Mouse (Mus musculus): Measurements from ENCODE around the gene Ing5. TPM values are rescaled to one million over a fixed set of nuclear protein-coding genes. Genes with fewer than 3 reads are reported as not detected.

Gene Ing5
- polyA plus RNA-seq, 1 experiment from 2014 or later, result 18.1 TPM

GRCm38 (mm10) chr1:93764871-93765591, 38.7 kb upstream of the Ing5 start:
- H3K4me2 ChIP-seq (ENCODE audit: low read depth, low read length), result no peak overlapping the region
- no peak overlapping the region for H3K4me3 ChIP-seq (ENCODE audit: low read depth, low read length)
- H3K27ac ChIP-seq (replicated peaks; ENCODE audit: low read depth, low read length), result no peak overlapping the region
- no peak overlapping the region for H3K9ac ChIP-seq (replicated peaks; ENCODE audit: low read length)
- no peaks in the 10 kb centered on the region for H3K4me1 ChIP-seq (ENCODE audit: control insufficient read depth, insufficient read depth, low read length)
- no peaks in the 10 kb centered on the region; the same call in 1 of the 2 replicates for H3K36me3 ChIP-seq (replicated peaks; ENCODE audit: control insufficient read depth, insufficient read depth, low read depth, low read length)
- DNase-seq (ENCODE audit: low spot score) (no peak), ATAC-seq (replicated peaks; ENCODE audit: insufficient number of reproducible peaks, low FRiP score, low TSS enrichment, low read depth) (no peak)
- 94% methylated on average over 9 of the region's 9 CpGs for WGBS
- no peaks in the 10 kb centered on the region for H3K9me3 ChIP-seq (replicated peaks; ENCODE audit: control insufficient read depth, low read length)
- no peaks in the 10 kb centered on the region for H3K27me3 ChIP-seq (ENCODE audit: control insufficient read depth, insufficient read depth, low read length)

DNA sequence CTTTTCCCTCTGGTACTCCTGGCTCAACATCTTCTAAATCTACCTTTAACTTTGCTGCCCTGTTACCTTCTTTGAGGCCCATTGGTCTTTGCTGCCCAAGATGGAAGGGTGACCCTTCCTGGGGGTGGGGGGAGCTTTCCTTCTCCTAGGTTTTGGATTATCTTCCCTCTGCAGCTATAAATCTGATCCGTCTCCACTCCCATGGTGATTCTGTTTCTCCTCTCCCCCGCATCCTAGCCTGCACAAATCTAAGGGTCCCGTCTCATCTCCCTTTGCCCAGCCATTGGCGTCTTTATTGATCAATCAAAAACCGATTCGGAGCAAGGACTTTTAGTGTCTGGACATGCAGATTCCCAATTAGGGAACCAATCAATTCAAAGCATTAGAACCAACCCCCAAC, 36.2 kb upstream of the Ing5 start:
- H3K36me3 ChIP-seq (replicated peaks; ENCODE audit: control insufficient read depth, insufficient read depth, low read depth, low read length), result no peaks in the 10 kb centered on the region; the same call in 1 of the 2 replicates
- H3K4me1 ChIP-seq (ENCODE audit: control insufficient read depth, insufficient read depth, low read length), result no peaks in the 10 kb centered on the region
- H3K27me3 ChIP-seq (ENCODE audit: control insufficient read depth, insufficient read depth, low read length), result no peaks in the 10 kb centered on the region
- no peak overlapping the region for H3K9ac ChIP-seq (replicated peaks; ENCODE audit: low read length)
- H3K4me2 ChIP-seq (ENCODE audit: low read depth, low read length), result no peak overlapping the region
- H3K9me3 ChIP-seq (replicated peaks; ENCODE audit: control insufficient read depth, low read length), result no peaks in the 10 kb centered on the region
- no peak for DNase-seq (ENCODE audit: low spot score)
- no peak overlapping the region for H3K27ac ChIP-seq (replicated peaks; ENCODE audit: low read depth, low read length)
- WGBS, result 89% methylated on average over 6 of the region's 6 CpGs
- H3K4me3 ChIP-seq (ENCODE audit: low read depth, low read length), result no peak overlapping the region
- no peak for ATAC-seq (replicated peaks; ENCODE audit: insufficient number of reproducible peaks, low FRiP score, low TSS enrichment, low read depth)

DNA sequence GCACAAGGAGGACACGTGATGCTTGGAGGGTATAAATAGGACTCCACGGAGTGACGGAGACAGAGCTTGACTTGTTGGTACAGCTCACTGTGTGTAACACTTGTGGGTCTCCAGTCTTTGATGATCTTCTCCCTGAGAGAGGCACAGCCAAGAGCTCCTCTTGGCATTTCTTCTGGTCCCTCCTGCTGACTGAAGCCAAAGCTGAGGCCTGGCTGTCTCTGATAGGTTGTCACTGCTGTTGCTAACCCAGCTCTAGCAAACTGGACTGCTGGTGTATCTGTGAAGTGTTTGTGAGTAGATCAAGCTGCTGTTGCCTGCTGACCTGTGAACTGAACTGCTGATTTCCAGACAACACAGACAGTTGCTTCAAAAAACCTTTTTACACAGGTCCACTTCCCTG, 33.9 kb upstream of the Ing5 start:
- Histone ChIP-seq H3K9ac (replicated peaks; ENCODE audit: low read length) (no peak overlapping the region), H3K4me2 (ENCODE audit: low read depth, low read length) (no peak overlapping the region), H3K9me3 (replicated peaks; ENCODE audit: control insufficient read depth, low read length) (no peaks in the 10 kb centered on the region), H3K4me3 (ENCODE audit: low read depth, low read length) (no peak overlapping the region), H3K36me3 (replicated peaks; ENCODE audit: control insufficient read depth, insufficient read depth, low read depth, low read length) (no peaks in the 10 kb centered on the region; the same call in 1 of the 2 replicates), H3K4me1 (ENCODE audit: control insufficient read depth, insufficient read depth, low read length) (no peaks in the 10 kb centered on the region), H3K27me3 (ENCODE audit: control insufficient read depth, insufficient read depth, low read length) (no peaks in the 10 kb centered on the region), H3K27ac (replicated peaks; ENCODE audit: low read depth, low read length) (no peak overlapping the region)
- ATAC-seq (replicated peaks; ENCODE audit: insufficient number of reproducible peaks, low FRiP score, low TSS enrichment, low read depth) (no peak), DNase-seq (ENCODE audit: low spot score) (no peak)
- WGBS, result 96% methylated on average over 3 of the region's 3 CpGs

GRCm38 (mm10) chr1:93776686-93777085, 27.1 kb upstream of the Ing5 start:
- no peaks in the 10 kb centered on the region for H3K27me3 ChIP-seq (ENCODE audit: control insufficient read depth, insufficient read depth, low read length)
- H3K27ac ChIP-seq (replicated peaks; ENCODE audit: low read depth, low read length), result no peak overlapping the region
- 80% methylated on average over 5 of the region's 5 CpGs for WGBS
- H3K4me1 ChIP-seq (ENCODE audit: control insufficient read depth, insufficient read depth, low read length), result no peaks in the 10 kb centered on the region
- no peaks in the 10 kb centered on the region for H3K9me3 ChIP-seq (replicated peaks; ENCODE audit: control insufficient read depth, low read length)
- ATAC-seq (replicated peaks; ENCODE audit: insufficient number of reproducible peaks, low FRiP score, low TSS enrichment, low read depth), result no peak
- no peak overlapping the region for H3K4me2 ChIP-seq (ENCODE audit: low read depth, low read length)
- no peak overlapping the region for H3K9ac ChIP-seq (replicated peaks; ENCODE audit: low read length)
- peaks cover 15% of the 10 kb centered on the region for H3K36me3 ChIP-seq (replicated peaks; ENCODE audit: control insufficient read depth, insufficient read depth, low read depth, low read length)
- DNase-seq (ENCODE audit: low spot score), result no peak
- H3K4me3 ChIP-seq (ENCODE audit: low read depth, low read length), result no peak overlapping the region

- ATAC-seq (replicated peaks; ENCODE audit: insufficient number of reproducible peaks, low FRiP score, low TSS enrichment, low read depth), result no peak
Measured at GRCm38 (mm10) chr1:93786912-93787311, 16.9 kb upstream of the Ing5 start.

GRCm38 (mm10) chr1:93794526-93794925, 9.2 kb upstream of the Ing5 start:
- no peaks in the 10 kb centered on the region for H3K4me1 ChIP-seq (ENCODE audit: control insufficient read depth, insufficient read depth, low read length)
- no peak overlapping the region for H3K4me3 ChIP-seq (ENCODE audit: low read depth, low read length)
- H3K4me2 ChIP-seq (ENCODE audit: low read depth, low read length), result no peak overlapping the region
- DNase-seq (ENCODE audit: low spot score) (no peak), ATAC-seq (replicated peaks; ENCODE audit: insufficient number of reproducible peaks, low FRiP score, low TSS enrichment, low read depth) (no peak)
- H3K9ac ChIP-seq (replicated peaks; ENCODE audit: low read length), result no peak overlapping the region
- no peaks in the 10 kb centered on the region for H3K27me3 ChIP-seq (ENCODE audit: control insufficient read depth, insufficient read depth, low read length)
- H3K36me3 ChIP-seq (replicated peaks; ENCODE audit: control insufficient read depth, insufficient read depth, low read depth, low read length), result peaks cover 10% of the 10 kb centered on the region
- WGBS, result 97% methylated on average over 8 of the region's 8 CpGs
- no peaks in the 10 kb centered on the region for H3K9me3 ChIP-seq (replicated peaks; ENCODE audit: control insufficient read depth, low read length)
- H3K27ac ChIP-seq (replicated peaks; ENCODE audit: low read depth, low read length), result no peak overlapping the region

More at GRCm38 (mm10) chr1:93786912-93787311, 16.9 kb upstream of the Ing5 start:
- H3K27me3 ChIP-seq (ENCODE audit: control insufficient read depth, insufficient read depth, low read length), result no peaks in the 10 kb centered on the region
- 90% methylated on average over 2 of the region's 2 CpGs for WGBS
- H3K9me3 ChIP-seq (replicated peaks; ENCODE audit: control insufficient read depth, low read length), result no peaks in the 10 kb centered on the region
- H3K4me2 ChIP-seq (ENCODE audit: low read depth, low read length), result no peak overlapping the region
- peaks cover 11% of the 10 kb centered on the region; the same call in 1 of the 2 replicates for H3K36me3 ChIP-seq (replicated peaks; ENCODE audit: control insufficient read depth, insufficient read depth, low read depth, low read length)
- no peak overlapping the region for H3K27ac ChIP-seq (replicated peaks; ENCODE audit: low read depth, low read length)
- no peak overlapping the region for H3K9ac ChIP-seq (replicated peaks; ENCODE audit: low read length)
- H3K4me3 ChIP-seq (ENCODE audit: low read depth, low read length), result no peak overlapping the region
- DNase-seq (ENCODE audit: low spot score), result no peak
- no peaks in the 10 kb centered on the region for H3K4me1 ChIP-seq (ENCODE audit: control insufficient read depth, insufficient read depth, low read length)

DNA sequence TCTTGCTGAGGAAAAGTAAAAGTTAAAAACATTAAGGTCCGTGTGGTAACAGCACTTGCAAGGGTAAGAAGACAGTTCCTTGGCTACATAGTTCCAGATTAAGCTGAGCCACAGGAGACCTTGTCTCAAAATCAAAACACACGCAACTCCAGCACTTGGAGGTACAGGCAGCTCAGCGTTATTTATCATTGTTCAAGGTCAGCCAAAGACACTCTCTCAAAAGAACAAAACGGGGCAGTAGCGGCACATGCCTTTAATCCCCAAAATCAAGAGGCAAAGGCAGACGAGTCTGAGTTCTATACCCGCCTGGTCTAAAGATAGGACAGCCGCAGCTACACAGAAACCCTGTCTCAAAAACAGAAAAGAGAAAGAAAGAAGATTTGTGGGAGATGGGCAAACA, 7.9 kb upstream of the Ing5 start:
- no peak overlapping the region for H3K4me3 ChIP-seq (ENCODE audit: low read depth, low read length)
- H3K4me2 ChIP-seq (ENCODE audit: low read depth, low read length), result no peak overlapping the region
- H3K36me3 ChIP-seq (replicated peaks; ENCODE audit: control insufficient read depth, insufficient read depth, low read depth, low read length), result peaks cover 10% of the 10 kb centered on the region
- 90% methylated on average over 8 of the region's 8 CpGs for WGBS
- H3K27me3 ChIP-seq (ENCODE audit: control insufficient read depth, insufficient read depth, low read length), result no peaks in the 10 kb centered on the region
- H3K27ac ChIP-seq (replicated peaks; ENCODE audit: low read depth, low read length), result no peak overlapping the region
- no peaks in the 10 kb centered on the region for H3K4me1 ChIP-seq (ENCODE audit: control insufficient read depth, insufficient read depth, low read length)
- H3K9me3 ChIP-seq (replicated peaks; ENCODE audit: control insufficient read depth, low read length), result no peaks in the 10 kb centered on the region
- no peak overlapping the region for H3K9ac ChIP-seq (replicated peaks; ENCODE audit: low read length)
- DNase-seq (ENCODE audit: low spot score), result no peak
- no peak for ATAC-seq (replicated peaks; ENCODE audit: insufficient number of reproducible peaks, low FRiP score, low TSS enrichment, low read depth)

DNA sequence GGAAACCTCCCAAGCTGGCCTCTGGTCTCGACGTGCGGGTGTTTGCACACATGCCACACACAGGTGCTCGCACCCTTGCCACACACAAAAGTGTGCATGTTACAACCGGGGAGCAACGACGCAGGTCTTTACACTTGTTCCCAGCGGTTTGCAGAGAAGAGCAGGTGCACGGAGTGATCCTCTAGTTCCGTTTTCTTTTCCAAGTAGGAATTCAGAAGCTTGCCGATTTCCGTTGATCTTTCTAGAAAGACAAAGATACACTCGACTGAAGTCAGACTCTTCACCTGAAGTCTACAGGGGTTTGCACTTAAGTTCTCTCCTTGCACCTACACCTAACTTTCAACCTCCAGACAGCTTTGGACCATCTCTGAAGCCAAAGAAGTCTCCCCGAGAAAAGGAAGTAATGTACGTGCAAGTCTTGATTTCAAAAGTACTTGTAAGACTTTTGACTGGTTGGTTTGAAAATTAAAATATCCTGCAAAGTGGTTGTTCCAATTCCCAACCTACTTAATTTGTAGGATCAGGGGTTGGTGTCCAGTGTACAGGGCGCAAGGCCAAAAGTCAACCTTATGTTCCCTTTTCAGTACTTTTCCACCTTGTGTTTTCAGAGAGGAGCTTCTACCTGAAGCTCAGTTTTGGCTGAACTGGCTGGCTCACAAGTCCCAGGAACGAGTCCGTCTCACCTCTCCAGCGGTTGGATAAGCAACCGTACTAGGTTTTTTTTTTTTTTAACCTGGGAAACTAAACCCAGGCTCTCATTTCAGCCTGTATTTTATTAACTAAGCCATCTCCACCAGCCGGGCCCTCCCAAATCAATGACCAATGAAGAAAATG, 2.9 kb upstream of the Ing5 start:
- no peaks in the 10 kb centered on the region for H3K27me3 ChIP-seq (ENCODE audit: control insufficient read depth, insufficient read depth, low read length)
- ATAC-seq (replicated peaks; ENCODE audit: insufficient number of reproducible peaks, low FRiP score, low TSS enrichment, low read depth) (no peak), DNase-seq (ENCODE audit: low spot score) (no peak)
- H3K4me2 ChIP-seq (ENCODE audit: low read depth, low read length), result peak overlapping the region; percentile 66
- WGBS, result 75% methylated on average over 21 of the region's 21 CpGs
- H3K9me3 ChIP-seq (replicated peaks; ENCODE audit: control insufficient read depth, low read length), result no peaks in the 10 kb centered on the region
- no peaks in the 10 kb centered on the region for H3K36me3 ChIP-seq (replicated peaks; ENCODE audit: control insufficient read depth, insufficient read depth, low read depth, low read length)
- H3K27ac ChIP-seq (replicated peaks; ENCODE audit: low read depth, low read length), result no peak overlapping the region; the same call in 1 of the 2 replicates
- H3K9ac ChIP-seq (replicated peaks; ENCODE audit: low read length), result peak overlapping the region; percentile 83
- peaks cover 3% of the 10 kb centered on the region; the same call in 1 of the 2 replicates for H3K4me1 ChIP-seq (ENCODE audit: control insufficient read depth, insufficient read depth, low read length)
- peak overlapping the region; percentile 71 for H3K4me3 ChIP-seq (ENCODE audit: low read depth, low read length)
